2 mouse cellular contexts compared by ENCODE assay signal in genomic region chr13:9635951-9636350, GRCm38 (mm10).
"Had no signal": no experiment of that assay in that cellular context is flagged by ENCODE, and none has a peak within 500 bp of the region (broad histone marks: within the 10 kb centered on the region; RNA-seq: fewer than 3 reads in every experiment).

No protein-coding gene starts in this region.

- DNase-seq: right cerebral cortex, adult 18-20 months; right cerebral cortex, postnatal 14 days had no signal
